Mouse (Mus musculus) macrophage (primary cell): ENCODE results near the gene A330070K13Rik. TPM values are rescaled to one million over a fixed set of nuclear protein-coding genes. Genes with fewer than 3 reads are reported as not detected.

ENCODE experiments used
- H3K27ac ChIP-seq: fragments of 350-480 bp; formaldehyde crosslinking; 2 replicates; pipeline ENCODE4 v1.9.0; 2021
- H3K36me3 ChIP-seq: fragments of 350-480 bp; formaldehyde crosslinking; 2 replicates; pipeline ENCODE4 v1.9.0; 2021; ENCODE audit errors: inconsistent target
- H3K4me3 ChIP-seq: fragments of 350-480 bp; formaldehyde crosslinking; 2 replicates; pipeline ENCODE4 v1.9.0; 2021; ENCODE audit errors: inconsistent target
- H3K79me2 ChIP-seq: fragments of 350-480 bp; formaldehyde crosslinking; 2 replicates; pipeline ENCODE4 v1.9.0; 2021; ENCODE audit errors: inconsistent target
- WGBS: methylation state at CpG from one replicate; pipeline ENCODE4 v1.1.7; 2026; ENCODE audit warnings: inconsistent platforms; ENCODE audit not compliant: missing documents; 5-methylcytosine and 5-hydroxymethylcytosine counted together
- polyA plus RNA-seq: library from polyadenylated mRNA; stranded (reverse); fragments of 250-400 nt; gene quantifications from 3 replicates; pipeline ENCODE4 v1.2.4, GENCODE M21; 2018; ENCODE audit warnings: inconsistent platforms

A330070K13Rik gene
- polyA plus RNA-seq, 1 experiment from 2014 or later, result not detected

DNA sequence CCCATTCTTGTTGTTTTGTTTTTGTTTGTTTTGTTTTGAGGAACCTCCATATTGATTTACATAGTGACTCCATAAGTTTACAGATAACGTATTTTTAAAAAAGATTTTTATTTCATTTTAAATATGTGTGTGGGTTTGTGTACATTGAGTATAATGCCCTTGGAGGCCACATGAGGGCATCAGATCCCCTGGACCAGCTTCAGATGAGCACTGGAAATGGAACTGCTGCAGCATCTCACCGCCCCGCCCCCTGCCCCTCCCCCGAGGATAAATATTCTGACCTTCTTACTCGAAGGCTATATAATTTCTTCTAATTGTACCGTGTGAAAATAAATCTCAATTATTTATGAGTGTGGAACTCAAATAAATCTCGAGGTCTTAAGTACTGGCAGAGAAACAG, 29.2 kb downstream of the A330070K13Rik start:
- H3K27ac ChIP-seq, result no peak overlapping the region
- WGBS, result 74% methylated on average over 6 of the region's 7 CpGs
- no peak overlapping the region for H3K4me3 ChIP-seq
- H3K79me2 ChIP-seq, result no peaks in the 10 kb centered on the region
- no peaks in the 10 kb centered on the region for H3K36me3 ChIP-seq

DNA sequence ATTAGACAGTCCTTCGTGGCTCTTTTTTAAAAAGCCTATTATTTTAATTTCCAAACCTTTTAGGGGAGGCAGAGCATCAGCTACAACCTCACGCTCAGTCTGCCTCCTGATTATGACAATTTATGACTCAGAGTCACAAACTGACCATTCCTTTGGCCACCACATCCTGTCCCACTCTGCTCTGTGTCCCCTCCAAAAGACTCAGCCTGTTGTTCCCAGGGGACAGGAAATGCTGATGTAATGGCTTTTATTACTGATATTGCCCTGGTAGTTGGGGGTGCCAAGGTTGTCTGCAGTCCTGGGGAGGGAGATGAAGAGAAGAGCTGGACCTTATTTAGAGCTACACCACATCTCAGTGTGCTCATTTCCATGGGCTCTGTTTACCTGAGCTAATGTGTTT, 38.6 kb downstream of the A330070K13Rik start:
- no peaks in the 10 kb centered on the region for H3K79me2 ChIP-seq
- 75% methylated on average over 2 of the region's 2 CpGs for WGBS
- H3K36me3 ChIP-seq, result 0 out of 2 replicates have a peak, but pooled peaks cover 1% of the 10 kb centered on the region
- H3K4me3 ChIP-seq, result no peak overlapping the region
- no peak overlapping the region for H3K27ac ChIP-seq

DNA sequence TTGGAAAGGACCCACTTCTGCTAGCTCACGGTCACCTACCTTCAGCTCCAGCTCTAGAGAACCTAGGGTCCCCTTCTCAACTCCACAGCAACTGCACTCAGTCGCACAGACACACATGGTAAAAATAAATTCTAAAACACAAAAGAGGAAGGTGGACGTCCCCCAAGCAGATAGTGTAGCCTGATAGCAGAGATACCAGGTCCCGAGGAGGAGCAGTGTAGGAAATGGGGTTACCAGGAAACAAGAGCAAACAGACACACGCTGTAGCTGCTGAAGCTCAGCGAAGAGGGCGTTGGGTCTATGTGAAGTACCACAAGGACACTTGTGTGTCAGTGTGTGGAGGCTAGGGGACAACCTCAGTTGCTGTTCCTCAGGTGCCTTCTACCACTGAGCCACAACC, 39.4 kb downstream of the A330070K13Rik start:
- 76% methylated on average over 7 of the region's 7 CpGs for WGBS

DNA sequence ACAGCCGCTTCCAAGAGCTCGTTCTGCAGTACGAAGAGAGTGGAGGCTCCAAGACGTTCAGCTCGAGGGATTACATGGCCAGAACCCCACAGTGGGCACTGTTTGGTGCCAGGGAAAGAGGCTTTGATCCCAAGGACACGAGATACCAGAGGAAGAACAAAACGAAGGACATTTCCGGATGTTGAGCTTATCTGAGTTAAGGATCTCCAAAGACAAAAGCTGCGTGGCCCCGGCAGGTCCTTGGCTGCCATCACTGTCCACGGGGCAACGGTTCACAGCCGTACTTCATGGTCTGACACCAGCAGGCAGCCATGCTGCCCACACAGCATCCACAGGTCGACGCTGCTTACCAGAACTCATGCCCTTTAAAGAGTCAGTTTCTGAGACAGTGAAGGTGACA, 43.8 kb downstream of the A330070K13Rik start:
- Histone ChIP-seq H3K4me3 (no peak overlapping the region), H3K36me3 (peaks cover 7% of the 10 kb centered on the region; the same call in 1 of the 2 replicates), H3K27ac (no peak overlapping the region), H3K79me2 (no peaks in the 10 kb centered on the region)
- 95% methylated on average over 15 of the region's 15 CpGs for WGBS

More for the DNA sequence above, 39.4 kb downstream of the A330070K13Rik start:
- Histone ChIP-seq H3K79me2 (no peaks in the 10 kb centered on the region), H3K36me3 (peaks cover 4% of the 10 kb centered on the region; the same call in 1 of the 2 replicates), H3K27ac (no peak overlapping the region), H3K4me3 (no peak overlapping the region)

DNA sequence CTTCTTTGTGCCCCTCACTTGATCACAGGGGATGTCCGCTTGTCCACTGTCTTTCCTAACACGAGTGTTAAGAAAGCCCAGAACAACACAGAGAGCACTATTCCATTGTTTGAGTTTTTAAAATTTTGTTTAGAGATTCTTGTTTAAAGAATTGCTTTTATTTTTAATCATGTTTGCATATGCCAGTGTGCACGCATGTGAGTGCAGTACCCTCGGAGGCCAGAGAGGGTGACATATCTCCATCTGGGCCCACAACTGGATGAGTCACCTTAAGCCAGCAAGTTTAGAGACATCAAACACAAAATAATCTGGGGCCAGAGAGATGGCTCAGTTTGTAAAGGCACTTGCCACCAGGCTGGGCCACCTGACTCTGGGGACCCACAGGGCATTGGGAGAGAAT, 49.0 kb downstream of the A330070K13Rik start:
- H3K27ac ChIP-seq, result no peak overlapping the region
- peaks cover 9% of the 10 kb centered on the region; the same call in 1 of the 2 replicates for H3K36me3 ChIP-seq
- no peak overlapping the region for H3K4me3 ChIP-seq
- no peaks in the 10 kb centered on the region for H3K79me2 ChIP-seq
- WGBS, result 95% methylated on average over 4 of the region's 4 CpGs

DNA sequence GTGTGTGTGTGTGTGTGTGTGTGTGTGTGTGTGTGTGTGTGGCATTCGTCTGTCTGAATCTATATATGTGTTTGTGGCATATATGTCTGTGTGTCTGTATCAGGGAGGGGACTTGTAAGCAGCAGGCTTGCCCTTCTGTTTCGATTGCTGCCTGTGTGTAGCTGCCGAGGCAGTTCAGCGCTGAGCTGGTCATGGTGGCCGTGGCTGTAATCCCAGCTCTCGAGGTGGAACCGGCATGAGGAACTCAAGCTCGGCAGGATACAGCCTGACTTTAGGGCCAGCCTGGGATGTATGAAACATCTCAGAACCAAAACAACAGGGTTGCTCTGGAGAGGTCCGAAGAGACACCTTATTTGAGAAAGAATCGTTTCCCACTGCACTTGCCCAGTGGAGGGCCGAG, 50.5 kb downstream of the A330070K13Rik start:
- Histone ChIP-seq H3K36me3 (peaks cover 9% of the 10 kb centered on the region; the same call in 1 of the 2 replicates), H3K27ac (no peak overlapping the region), H3K79me2 (no peaks in the 10 kb centered on the region), H3K4me3 (no peak overlapping the region)
- WGBS, result 98% methylated on average over 10 of the region's 11 CpGs

DNA sequence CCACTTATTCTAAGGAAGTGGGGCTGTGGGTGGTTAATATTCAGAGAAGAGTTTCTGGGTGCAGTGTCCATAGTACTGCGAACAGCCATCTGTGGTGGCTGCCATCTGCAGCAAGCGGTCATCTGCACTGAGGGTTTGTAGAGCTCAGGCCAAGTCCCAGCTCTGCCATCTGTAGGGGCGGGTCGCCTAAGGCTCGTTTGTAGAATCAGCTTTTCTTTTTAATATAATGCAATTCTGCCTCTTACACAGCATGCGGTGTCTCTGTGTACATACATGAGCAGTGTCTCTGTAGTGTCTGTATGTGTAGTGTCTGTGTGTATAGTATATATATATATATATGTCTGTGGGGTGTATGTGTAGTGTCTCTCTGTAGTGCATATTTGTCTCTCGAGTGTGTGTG, 50.9 kb downstream of the A330070K13Rik start:
- peaks cover 9% of the 10 kb centered on the region; the same call in 1 of the 2 replicates for H3K36me3 ChIP-seq
- no peak overlapping the region for H3K4me3 ChIP-seq
- H3K79me2 ChIP-seq, result no peaks in the 10 kb centered on the region
- H3K27ac ChIP-seq, result no peak overlapping the region
- WGBS, result 96% methylated on average over 7 of the region's 7 CpGs

DNA sequence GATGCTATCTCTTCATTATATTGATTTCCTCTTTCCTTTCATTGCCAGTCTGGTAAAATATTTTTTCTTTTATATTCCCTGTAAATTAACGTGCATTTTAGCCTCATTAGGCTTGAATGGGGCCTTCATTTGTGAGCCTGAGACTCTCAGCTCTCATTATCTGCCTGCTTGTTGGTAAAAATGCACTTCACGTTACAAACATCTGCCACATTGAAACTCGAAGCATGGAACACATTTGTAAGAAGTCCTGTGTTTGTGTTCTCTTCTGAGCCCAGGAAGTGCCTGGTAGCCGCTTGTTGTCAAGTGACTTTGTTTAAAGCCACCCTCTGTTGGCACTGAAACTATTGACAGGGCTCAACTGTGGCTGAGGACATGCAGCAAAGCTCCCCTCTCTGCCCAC, 53.2 kb downstream of the A330070K13Rik start:
- no peaks in the 10 kb centered on the region for H3K79me2 ChIP-seq
- no peak overlapping the region for H3K27ac ChIP-seq
- no peak overlapping the region for H3K4me3 ChIP-seq
- H3K36me3 ChIP-seq, result peaks cover 9% of the 10 kb centered on the region; the same call in 1 of the 2 replicates
- WGBS, result 94% methylated on average over 4 of the region's 4 CpGs

DNA sequence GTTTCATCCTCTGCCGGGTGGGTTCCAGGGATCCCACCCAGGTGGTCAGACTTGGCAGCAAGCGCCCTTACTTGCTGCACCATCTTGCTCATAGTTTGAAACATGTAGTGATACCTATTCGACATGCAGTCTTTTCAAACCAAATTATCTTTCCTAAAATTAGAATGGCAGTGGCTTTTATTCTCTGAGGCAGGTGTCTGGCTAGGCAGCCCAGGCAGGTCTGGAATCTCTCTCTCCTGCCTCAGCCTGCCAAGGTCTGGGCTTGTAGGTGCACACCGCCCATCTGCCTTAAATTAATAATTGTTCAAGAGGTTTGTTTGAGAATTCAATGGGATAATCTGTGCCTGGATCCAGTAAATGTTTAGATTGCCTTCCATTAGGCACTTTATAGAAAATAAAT, 53.6 kb downstream of the A330070K13Rik start:
- Histone ChIP-seq H3K27ac (no peak overlapping the region), H3K36me3 (peaks cover 8% of the 10 kb centered on the region; the same call in 1 of the 2 replicates), H3K79me2 (no peaks in the 10 kb centered on the region), H3K4me3 (no peak overlapping the region)
- WGBS, result 100% methylated on average over 4 of the region's 4 CpGs

DNA sequence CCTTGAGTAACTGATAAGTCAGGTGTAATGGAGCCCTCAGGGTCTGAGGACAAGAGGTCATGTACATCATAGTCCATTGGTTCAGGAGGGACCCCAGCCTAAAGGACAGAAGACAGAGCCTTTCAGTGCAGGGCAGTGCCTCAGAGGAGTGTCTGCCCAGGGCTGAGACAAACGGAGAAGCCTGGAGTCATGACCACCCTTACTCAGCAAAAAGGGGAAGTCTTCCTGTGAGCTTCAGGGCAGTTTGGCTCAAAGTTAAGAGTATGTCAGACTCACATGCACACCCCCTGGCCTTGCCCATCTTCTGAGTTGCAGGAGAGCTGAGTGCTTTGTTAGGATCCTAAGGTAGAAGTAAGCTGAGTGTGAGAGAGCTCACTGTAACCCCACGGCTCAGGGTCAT, 54.5 kb downstream of the A330070K13Rik start:
- Histone ChIP-seq H3K27ac (no peak overlapping the region), H3K4me3 (no peak overlapping the region), H3K36me3 (no peaks in the 10 kb centered on the region), H3K79me2 (no peaks in the 10 kb centered on the region)
- WGBS, result 51% methylated on average over 2 of the region's 2 CpGs

Other genes starting within 250 kb of the A330070K13Rik start
- gene Kctd7, start 239.8 kb downstream of the A330070K13Rik start, polyA plus RNA-seq, result 1.4 to 5.4 TPM (median 3.3 TPM) in 3 replicates
- 25.9 to 31.2 TPM (median 30.9 TPM) in 3 replicates for gene Rabgef1, start 212.8 kb downstream of the A330070K13Rik start, polyA plus RNA-seq
- 32.3 to 42.3 TPM (median 35.1 TPM) in 3 replicates for gene Tmem248, start 167.6 kb downstream of the A330070K13Rik start, polyA plus RNA-seq
- 67.5 to 110 TPM (median 70.4 TPM) in 3 replicates for gene Sbds, start 129.1 kb downstream of the A330070K13Rik start, polyA plus RNA-seq
- gene Tyw1, start 129.0 kb downstream of the A330070K13Rik start, polyA plus RNA-seq, result 7.9 to 17.1 TPM (median 10.6 TPM) in 3 replicates
- not detected in 3 replicates for gene Caln1, start 15.2 kb downstream of the A330070K13Rik start, polyA plus RNA-seq